Comparison of ENCODE assay signal across 24 mouse cellular contexts in the genomic region with DNA sequence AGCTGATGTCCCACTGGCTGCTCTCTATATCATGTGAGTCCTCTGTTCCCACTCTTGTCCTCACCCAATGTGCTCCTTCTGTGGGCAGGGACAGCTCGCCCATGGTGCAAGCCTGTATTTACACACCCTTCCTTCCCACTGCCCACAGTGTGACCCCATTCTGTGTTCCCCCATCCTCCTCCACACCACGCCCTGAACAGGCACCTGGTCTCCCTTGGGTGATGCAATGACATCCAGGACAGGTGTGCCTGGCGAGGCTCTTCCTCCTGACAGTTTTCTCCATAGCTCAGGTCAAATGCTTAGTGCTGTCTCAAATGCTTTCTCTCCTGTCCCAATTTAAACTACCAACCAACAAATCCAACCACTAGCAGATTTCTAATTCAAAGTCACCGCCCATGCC. TPM values are rescaled to one million over a fixed set of nuclear protein-coding genes. Genes with fewer than 3 reads are reported as not detected.
"Had no signal": no experiment of that assay in that cellular context is flagged by ENCODE, and none has a peak within 500 bp of the region (broad histone marks: within the 10 kb centered on the region; RNA-seq: fewer than 3 reads in every experiment).

No protein-coding gene starts in this region.

- H3K9ac ChIP-seq: limb, embryonic 12.5 days; liver, embryonic 12.5 days; liver, embryonic 15.5 days; lung, embryonic 15.5 days; midbrain, embryonic 12.5 days; neural tube, embryonic 12.5 days; neural tube, embryonic 15.5 days had no signal

- H3K27ac ChIP-seq: kidney, postnatal 0 days; left cerebral cortex, adult 2 months; limb, embryonic 12.5 days; liver, embryonic 12.5 days; liver, embryonic 15.5 days; lung, embryonic 15.5 days; midbrain, embryonic 12.5 days; neural tube, embryonic 12.5 days; neural tube, embryonic 15.5 days had no signal

- ATAC-seq: intestine, postnatal 0 days; liver, embryonic 12.5 days had no signal

- H3K9me3 ChIP-seq: limb, embryonic 12.5 days; liver, embryonic 12.5 days; liver, embryonic 15.5 days; lung, embryonic 15.5 days; megakaryocyte, embryonic 14.5 days; midbrain, embryonic 12.5 days; neural tube, embryonic 12.5 days; neural tube, embryonic 15.5 days had no signal

- H3K4me3 ChIP-seq: left cerebral cortex, adult 2 months; limb, embryonic 12.5 days; liver, embryonic 12.5 days; liver, embryonic 15.5 days; lung, embryonic 15.5 days; megakaryocyte, embryonic 14.5 days; midbrain, embryonic 12.5 days; neural tube, embryonic 12.5 days; neural tube, embryonic 15.5 days had no signal

- H3K4me2 ChIP-seq: limb, embryonic 12.5 days; liver, embryonic 12.5 days; liver, embryonic 15.5 days; lung, embryonic 15.5 days; midbrain, embryonic 12.5 days; neural tube, embryonic 12.5 days; neural tube, embryonic 15.5 days had no signal

- DNase-seq: kidney, adult 2 months; kidney, postnatal 36 days; layer of hippocampus, postnatal 36 days; liver; lung, adult 18-20 months; right cerebral cortex, adult 18-20 months; right cerebral cortex, postnatal 14 days; right cerebral cortex, postnatal 4 days; thymus, adult 2 months; thymus, postnatal 14 days; thymus, postnatal 4 days had no signal

- H3K36me3 ChIP-seq: limb, embryonic 12.5 days; liver, embryonic 12.5 days; liver, embryonic 15.5 days; lung, embryonic 15.5 days; midbrain, embryonic 12.5 days; neural tube, embryonic 12.5 days; neural tube, embryonic 15.5 days had no signal

- H3K27me3 ChIP-seq: limb, embryonic 12.5 days; liver, embryonic 12.5 days; liver, embryonic 15.5 days; lung, embryonic 15.5 days; midbrain, embryonic 12.5 days; neural tube, embryonic 12.5 days; neural tube, embryonic 15.5 days had no signal

- H3K4me1 ChIP-seq: liver, embryonic 12.5 days; liver, embryonic 15.5 days; megakaryocyte, embryonic 14.5 days had no signal

RNA-seq across cellular contexts. Expression of a gene that starts 8.4 kb away (rescaled TPM):
- polyA plus RNA-seq: kidney, adult 2 months; limb, embryonic 12.5 days; liver, embryonic 12.5 days; midbrain, postnatal 0 days; neural tube, embryonic 12.5 days; neural tube, embryonic 15.5 days; testis, adult 2 months had no signal
